Mouse (Mus musculus) layer of hippocampus, adult 18-20 months (tissue): Measurements from ENCODE around the gene Grm4. TPM values are rescaled to one million over a fixed set of nuclear protein-coding genes. Genes with fewer than 3 reads are reported as not detected.
A peak's percentile ranks its signal among the peaks of the same experiment; 100 is the strongest.

Experiments
- DNase-seq, 2 experiments: peaks; one replicate each; pipeline ENCODE4 v3.0.0; 2022; ENCODE audit warnings: low spot score in 2 of 2
- total RNA-seq, 2 experiments: library from RNA; stranded (reverse); gene quantifications; 2 replicates each; pipeline ENCODE4 v1.2.3; 2021

Grm4 gene
- total RNA-seq, 2 experiments from 2014 or later: 9.2 to 12.8 TPM

DNA sequence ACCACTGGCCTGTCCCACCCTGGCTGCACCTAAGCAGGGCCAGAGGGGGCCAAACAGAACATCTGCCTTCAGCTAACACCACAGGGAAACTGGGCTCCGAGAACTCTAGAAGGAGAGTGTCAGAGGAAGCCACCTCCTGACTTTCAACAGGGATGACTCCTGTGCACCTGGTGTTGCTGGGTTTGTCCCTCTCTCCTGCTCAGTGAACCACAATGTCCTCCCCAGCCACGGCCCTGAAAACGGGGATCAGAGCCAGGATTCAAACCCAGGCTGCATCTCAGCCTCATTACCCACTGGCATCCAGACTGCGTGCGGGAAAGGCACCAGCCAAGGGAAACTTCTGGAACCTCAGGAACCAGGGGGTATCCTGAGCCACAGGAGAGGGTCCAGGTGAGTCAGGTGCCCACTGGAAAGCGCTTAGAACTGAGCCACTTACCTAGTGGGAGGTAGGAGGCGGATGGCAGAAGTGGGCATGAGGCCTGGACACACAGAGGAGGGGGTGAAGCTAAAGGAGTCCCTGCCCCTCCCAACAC lies 26.1 kb downstream of the Grm4 start:
- DNase-seq: no peak

DNA sequence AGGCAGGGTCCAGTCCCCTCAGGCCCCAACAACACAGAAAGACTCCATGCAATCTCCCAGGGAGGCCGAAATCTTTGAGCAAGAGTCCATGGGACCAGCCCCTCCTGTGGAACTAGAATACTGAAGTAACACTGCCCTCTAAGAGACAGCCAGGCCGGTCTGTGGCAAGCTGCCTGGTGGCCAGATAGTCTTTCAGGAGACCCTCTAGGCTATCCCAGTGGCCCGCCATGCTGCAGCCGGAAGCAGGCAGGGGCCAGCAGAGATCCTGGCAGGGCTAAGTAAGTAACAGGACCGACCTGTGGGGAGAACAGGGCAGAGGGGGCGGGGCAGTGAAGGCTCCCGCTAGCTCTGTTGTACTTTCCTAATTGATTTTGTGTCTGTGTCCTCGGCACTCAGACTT lies 27.2 kb downstream of the Grm4 start:
- no peak for DNase-seq

DNA sequence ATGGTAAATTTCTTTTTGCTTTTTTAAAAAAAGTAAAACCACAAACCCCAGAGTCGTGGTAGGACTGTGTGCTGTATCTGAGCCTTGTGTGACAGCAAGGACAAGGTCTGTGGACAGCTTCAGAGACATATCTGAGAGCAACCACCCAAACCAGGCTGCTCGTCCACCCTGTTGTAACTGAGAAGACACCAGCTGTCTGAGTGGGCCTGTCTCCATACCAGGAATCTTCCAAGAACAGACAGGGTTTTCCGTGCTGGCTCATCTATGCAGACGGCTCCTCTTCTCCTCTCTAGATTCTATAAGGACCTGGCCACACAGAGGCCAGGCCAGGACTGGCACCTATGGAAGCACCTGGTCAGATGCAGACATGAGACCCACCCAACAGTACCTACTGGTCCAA lies 27.8 kb downstream of the Grm4 start:
- DNase-seq: no peak

DNA sequence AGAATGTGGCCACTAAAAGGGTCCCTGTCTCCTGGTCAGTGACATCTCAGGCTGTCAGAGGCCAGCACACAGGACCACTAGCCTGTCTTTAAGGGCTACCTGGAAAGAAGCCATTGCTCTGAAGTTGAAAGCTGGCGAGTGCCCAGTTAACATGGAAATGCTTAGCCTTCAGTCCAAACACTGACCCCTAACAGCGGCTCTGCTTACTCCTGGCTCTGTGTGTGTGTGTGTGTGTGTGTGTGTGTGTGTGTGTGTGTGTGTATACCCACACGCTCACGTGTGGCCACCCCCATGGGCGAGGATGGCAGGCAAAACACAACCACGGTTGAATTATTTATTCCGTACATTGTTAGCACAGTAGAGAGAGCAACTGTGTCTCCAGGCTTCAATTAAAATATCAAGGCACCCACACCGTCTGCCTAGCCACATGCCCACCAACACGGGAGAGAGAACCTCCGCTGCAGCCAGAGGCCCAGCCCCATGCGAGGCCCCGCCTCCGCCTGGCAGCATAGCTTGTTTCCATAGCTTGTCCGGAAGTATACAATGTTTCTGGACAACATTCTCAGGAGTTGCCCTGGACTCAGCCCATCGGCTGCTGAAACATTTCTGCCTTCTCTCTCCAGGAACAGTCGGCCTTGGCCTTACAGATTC lies 32.9 kb downstream of the Grm4 start:
- peak in 1 of 2 experiments; percentile 21 for DNase-seq

DNA sequence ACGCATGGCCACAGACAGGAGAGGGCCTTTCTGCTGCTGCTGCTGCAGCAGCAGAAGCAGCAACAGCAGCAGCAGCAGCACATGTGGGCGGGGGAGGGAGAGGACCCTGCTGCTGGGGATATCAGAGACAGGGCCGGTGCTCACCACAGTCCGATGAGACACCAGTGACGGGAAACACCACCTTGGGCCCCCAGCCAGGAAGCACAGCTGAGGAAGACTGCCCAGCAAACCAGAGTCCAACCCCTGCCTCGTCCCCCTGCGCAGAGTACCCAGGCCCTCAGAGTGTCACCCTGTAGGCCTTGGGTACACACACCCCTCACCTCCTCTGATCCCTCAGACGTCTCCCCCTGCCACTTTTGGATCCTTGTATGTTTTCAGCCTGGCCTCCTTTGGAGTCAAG lies 35.3 kb downstream of the Grm4 start:
- no peak for DNase-seq

DNA sequence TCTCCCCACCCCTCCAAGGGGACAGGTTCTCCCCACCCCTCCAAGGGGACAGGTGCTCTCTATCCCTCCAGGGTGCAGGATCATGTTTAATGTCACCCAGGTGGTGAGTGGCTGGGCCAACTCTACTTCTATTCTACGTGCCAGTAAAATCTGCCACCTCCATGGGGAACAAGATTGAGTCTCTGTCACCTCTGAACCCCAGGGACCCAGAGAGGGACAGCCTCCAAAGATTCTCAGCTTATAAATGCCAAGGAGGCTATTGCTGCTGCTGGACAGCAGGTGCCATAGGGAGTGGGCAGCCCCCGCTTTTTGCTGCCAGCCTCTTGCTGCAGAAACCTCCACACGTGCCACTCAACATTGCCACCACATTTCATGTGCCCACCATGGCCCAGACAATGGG lies 37.6 kb downstream of the Grm4 start:
- no peak for DNase-seq

DNA sequence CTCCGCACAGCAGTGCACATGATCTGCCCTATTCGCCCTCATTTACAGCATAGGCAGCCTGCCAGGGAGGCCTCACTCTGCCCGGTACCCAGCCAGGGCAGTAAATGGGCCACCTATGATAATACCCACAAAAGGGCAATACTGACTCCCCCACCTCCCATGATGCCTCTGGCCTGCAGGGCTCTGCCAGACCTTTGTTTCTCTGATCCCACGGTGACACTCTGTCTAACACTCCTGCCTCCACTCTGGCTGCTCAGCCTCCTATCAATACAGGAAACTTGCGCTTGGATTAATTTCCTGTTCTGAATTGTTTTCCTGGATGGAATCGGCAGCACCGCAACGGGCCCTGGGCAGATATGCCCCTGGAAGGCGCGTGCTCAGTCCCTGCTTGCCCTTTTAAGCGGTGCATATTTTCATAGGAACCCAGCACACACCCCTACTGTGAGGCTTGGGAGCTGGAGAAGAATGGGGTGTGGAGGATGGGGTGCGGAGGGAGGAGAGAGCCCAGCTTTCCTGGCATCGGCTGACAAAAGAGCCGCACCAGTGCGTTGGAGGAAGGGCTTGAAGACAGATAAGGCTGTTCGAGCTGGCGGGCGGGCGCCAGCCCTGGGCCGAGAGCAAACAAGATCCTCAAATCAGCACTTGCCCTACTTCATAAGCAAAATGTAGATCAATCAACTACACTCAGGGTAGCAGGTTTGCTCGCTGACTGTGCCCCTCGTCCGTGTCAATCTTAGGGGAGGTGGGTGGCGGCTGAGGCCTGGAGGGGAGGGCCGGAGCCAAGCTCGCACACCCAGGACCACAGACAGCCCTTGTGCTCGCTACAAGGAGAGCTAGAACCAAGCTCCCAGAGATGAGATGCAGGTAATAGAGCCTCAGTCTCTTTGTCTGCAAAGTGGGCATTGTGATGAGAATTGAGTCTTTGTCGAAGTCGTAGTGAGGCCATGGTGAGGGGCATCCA lies 40.8 kb downstream of the Grm4 start:
- DNase-seq: peak in 1 of 2 experiments; percentile 16

DNA sequence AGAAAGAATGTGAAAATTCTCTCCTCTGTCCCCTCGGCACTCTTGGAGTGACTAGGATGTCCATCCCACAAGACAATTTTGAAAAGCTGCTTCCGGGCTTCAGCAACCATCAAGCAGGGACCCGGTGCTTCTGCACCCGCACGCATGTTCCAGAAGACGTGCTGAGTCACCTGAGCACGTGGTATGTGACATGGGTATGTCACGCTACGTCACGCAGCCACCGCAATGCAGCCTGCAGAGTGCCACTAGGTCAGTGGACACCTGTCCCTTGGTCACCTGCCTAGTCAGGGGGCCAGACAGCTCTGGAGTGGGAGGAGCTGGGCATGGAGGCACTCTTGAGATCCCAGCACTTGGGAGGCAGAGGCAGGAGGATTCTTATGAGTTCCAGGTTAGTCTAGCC lies 45.6 kb downstream of the Grm4 start:
- no peak for DNase-seq

DNA sequence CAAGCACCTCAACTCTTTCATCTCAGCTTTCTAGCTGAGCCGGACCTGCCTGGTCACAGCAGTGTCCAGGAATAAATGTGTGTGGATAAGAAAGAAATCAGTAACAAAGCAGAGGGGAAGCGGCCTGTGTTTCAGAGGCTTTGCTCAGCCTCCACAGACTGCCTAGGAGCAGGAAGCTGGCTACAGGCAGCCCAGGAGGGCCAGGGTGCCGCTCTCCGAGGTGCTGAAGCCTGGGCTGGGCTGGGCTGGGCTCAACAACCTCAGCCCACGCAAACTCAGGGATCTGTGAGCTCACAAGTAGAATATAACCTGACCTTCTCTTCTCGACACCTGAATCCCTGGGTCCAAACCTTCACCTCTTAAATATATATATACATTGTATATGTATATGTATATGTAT lies 54.6 kb downstream of the Grm4 start:
- DNase-seq: no peak

DNA sequence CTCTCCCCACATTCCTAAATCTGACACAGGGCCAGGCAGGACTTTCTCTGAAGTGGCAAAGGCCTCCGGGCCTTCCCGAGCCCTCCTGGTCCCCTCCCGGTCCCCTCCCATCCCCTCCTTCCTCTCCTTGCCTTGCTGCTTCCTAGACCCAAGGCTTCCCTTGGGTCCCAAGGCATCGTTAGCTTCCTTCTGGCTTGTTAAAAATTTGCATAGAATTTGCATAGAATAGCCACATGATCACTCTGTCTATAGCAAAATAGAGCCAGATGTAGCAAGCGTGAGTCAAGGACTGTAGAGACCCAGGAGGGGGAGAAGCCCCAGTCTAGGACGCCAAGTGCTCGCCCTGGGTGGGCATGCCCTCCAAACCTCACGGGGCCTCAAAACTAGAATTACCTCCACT lies 55.3 kb downstream of the Grm4 start:
- no peak for DNase-seq

DNA sequence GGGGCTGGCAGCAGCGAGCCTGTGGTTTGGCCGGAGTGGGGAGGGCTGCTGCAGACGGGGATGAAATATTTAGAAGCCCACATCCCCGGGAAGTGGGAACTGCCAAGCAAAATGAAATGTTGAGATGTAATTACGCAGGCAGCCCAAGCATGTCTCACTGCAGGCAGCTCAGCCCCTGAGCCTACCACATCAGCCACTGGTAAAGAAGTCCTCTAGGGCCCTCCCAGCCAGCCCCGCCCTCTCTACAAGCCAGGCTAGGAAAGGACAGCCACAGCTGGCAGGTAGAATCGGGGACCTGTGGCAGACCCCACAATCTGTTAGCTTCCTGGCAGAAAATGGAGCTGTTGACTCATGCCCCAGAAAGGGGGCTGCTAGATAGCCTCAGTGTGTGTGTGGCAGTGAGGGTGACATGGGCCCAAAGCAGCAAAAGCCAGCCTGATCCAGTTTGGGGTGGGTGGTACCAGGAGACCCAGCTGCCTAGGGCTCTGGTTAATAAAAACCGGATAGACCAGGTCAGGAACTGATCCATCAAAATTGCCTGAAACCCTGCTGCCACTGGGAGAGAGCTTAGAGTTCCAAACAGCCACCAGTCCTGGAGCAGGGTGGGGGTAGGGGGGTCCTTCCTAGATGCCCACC lies 56.8 kb downstream of the Grm4 start:
- DNase-seq: no peak

DNA sequence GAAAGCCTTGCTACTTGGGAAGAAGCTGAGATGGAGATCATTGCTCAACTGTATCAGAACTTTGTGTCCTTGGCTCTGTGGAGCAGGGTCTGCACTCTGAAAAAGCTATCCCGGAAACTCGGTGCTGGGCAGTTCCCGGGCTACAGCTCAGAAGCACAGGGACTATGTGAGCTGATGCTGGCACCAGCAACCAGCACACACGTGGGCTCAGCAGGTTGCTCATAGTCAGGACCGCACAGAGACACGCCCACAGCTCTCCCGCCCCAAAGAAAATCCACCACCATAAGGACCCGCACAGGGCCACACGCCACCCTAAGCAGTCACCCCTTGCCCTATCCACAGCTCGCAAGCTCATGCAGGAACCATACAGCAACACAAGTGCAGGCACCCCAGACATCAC lies 61.2 kb downstream of the Grm4 start:
- DNase-seq: no peak

DNA sequence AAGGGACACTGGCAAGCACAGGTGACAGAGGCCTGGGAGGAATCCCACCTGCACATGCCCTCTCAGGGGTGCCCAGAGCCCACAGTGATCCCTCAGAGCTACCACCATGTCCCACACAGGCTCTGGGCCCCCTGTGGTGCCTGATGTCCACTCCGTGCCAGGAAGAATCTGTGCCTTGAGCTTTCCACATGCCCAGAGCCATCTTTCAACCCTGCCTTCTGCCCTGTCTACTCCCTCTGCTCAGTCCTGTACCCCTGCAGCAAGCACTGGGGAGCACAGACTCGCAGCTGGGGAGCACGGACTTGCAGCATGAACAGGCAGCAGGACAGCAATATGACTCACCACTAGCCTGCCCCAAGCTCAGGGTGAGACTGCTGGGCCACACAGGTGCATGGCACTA lies 62.0 kb downstream of the Grm4 start:
- DNase-seq: no peak

DNA sequence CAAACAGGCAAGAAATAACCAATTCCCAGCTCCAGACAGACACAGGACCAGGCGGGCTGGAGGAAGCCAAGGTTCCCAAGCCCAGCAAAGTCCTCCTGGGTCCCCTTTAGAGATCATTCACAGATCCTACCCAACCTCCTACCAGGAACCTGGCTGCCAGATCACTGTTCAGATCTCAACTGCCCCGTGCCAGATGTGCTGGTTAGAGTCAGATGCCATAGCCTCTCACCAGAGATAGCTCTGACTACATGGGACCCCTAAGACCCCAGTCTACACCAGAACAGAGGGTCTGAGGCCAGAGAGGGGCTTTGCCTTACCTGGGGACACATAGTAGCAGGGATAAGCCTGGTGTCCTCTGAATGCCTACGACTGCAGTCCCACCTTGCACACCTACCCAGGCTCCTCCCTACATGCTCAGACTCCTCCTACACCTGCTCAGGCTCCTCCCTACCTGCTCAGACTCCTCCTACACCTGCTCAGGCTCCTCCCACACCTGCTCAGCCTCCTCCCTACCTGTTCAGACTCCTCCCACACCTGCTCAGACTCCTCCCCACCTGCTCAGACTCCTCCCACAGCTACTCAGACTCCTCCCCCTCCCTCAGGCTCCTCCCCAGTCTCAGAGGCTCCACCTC lies 63.2 kb downstream of the Grm4 start:
- no peak for DNase-seq

DNA sequence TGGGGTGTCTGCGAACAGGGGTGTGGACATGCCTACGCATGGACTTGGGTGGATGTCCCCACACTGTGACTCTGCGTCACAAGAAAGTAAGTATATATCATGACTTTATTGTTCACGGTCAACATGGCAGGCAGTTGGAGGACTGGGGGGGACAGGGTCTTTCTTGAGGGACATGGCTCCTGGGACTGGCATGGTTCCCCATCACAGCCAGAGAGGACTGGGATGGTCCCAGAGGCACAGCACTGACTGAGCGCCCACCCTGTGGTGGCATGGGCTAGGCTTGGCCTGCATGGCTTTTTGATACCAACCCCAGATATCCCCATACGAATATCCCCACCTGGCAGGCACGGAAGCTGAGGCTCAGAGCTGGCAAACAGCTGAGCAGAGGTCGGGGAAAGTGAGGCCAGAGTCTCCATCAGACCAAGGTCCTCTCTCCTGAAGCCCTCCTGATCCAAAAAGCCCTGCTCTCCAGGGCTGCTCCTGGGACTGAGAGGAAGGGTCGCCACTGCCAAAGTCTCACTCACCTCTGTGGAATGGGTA lies 64.1 kb downstream of the Grm4 start:
- no peak for DNase-seq

DNA sequence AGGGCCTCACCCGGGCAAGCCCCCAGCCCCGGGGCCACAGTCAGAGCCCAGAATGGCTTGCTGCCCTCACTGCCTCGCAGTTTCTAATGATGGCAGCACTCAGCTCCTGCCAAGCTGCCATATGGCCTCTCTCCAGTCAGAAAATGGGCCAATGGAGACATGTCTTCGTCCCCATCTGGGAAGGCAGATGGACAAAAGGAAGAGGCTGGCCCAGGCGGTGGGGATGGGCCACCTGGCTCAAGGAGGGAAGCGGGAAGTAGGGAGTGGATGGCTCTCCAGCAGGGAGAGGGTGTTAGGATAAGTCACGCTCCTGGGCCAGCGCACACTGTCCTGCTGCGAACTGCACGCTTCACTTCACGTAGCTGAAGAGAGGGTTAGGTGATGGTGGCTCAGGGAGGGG lies 64.8 kb downstream of the Grm4 start:
- DNase-seq: no peak

DNA sequence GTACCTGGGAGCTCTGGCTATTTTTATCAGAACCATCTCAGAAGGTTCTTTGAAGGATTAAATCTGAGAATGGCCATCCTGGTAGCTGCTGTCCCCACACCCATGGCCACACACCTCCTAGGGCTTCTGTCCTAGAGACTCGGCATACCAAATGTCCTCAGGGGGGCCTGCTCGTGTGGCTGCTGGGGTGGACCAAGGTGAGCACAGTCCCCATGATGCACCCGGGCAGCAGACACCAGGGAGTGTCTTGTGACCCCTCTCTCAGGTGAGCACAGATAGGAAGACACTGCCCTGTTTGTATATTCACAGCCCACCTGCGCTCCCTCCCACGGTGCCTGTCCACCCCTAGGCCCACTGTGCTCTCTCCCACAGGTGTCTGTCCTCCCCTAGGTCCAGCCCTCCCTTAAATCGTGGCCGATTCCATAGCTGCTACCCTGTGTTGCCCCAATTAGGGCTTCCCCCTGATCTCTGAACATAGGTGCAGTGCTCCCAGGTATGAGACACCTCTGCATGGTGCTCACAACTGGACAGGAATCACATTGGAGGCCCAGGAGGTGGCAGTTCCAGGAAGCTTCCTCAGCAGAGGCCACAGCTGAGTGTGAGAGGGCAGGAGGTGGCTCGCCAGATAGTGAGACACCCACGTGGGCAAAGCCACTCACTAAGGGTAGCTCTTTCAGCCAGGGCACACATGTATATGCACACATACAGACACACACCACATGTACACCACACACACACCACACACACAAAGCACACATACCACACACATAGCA lies 66.0 kb downstream of the Grm4 start:
- no peak for DNase-seq

DNA sequence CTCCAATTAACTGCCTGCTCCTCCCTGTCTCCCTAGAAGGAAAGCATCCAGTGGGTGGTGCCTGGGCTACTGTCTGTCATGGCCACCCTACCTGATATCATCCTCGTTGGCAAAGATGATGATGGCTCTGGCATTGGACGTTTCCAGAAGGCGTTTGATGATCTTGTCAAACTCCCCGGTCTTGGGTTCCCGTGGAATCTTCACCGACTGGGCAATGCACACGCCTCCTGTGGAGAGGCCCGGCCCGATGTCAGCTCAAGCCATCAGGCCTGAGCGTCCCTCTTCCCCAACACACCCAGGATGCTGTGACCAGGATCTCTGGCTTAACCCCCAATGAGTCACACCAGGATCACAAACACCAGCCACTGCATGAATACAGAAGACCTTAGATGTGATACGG lies 66.8 kb downstream of the Grm4 start:
- DNase-seq: no peak

DNA sequence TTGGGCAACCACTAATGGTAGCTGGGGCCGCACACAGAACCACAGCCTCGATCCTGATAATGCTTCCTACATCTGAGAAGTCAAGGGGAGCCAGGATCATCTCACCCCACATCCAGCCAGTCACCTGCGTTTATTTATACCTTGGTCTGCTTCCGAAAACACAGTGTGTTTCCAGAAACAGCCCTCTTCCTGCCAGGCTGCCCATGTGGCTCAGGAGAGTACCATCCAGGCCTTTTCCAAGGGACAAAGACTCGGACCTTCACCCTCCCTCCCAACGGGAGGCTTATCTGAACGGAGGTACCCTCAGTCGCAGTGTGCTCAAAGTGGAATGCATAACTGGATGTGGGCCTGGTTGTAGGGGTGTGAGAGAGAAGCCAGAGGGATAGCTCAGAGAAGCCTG lies 68.2 kb downstream of the Grm4 start:
- no peak for DNase-seq

DNA sequence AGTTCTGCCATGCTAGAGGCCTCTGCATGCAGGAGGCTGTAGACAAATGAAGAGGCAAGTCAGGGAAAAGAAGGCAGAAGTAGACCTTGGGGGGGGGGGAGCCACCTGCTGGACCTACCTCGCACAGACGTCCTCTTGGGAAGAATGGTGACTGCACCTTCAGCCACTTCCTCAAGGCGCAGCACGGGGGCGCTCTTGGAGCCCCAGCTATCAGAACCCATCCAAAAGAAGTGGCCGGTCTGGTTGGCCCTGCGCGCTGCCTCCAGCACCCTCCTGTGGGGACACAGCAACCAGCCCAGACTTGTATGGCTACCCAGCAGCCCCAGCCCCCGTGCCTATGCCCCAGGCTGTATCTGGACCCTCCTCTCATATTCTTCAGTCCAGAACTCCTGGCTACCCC lies 69.4 kb downstream of the Grm4 start:
- no peak for DNase-seq
